Mouse (Mus musculus): ENCODE measurements around the gene Lypd6b.

GRCm38 (mm10) chr2:49771172-49771571, 16.3 kb upstream of the Lypd6b start:
- TF ChIP-seq CTCF (IDR thresholded peaks at IDR 0.05; ENCODE audit: low read depth) (no peak), EP300 (IDR thresholded peaks at IDR 0.05; ENCODE audit: low read depth) (no peak)

Data from heart, postnatal 0 days (tissue).